Mouse (Mus musculus) v-Abl transformed pro-B cells (cell line): ENCODE data around the gene Gnb1l.
"Not testable (repeated sequence)": the region's sequence is repeated elsewhere in the genome, so short reads cannot be mapped to it uniquely, and the experiment has no call there.

Source experiments
- in situ Hi-C, 2 experiments: fragments of 400-800 bp; cut with MboI; formaldehyde crosslinking; loops; one replicate each; pipeline ENCODE4 v1.15.1; 2025; ENCODE audit not compliant: unreplicated experiment in 2 of 2

Gene Gnb1l

GRCm38 (mm10) chr16:18480933-18481485 is 17.5 kb upstream of the Gnb1l start:
- in situ Hi-C loops: no loop called here

- in situ Hi-C loops: no loop called here
These were observed 16.1 kb upstream of the Gnb1l start for GRCm38 (mm10) chr16:18482431-18482830.

- in situ Hi-C loops: no loop called here
These were observed 14.7 kb upstream of the Gnb1l start for GRCm38 (mm10) chr16:18483839-18484238.

GRCm38 (mm10) chr16:18484386-18484785 is 14.1 kb upstream of the Gnb1l start:
- in situ Hi-C loops: no loop called here

- in situ Hi-C loops: no loop called here
These were observed 13.6 kb upstream of the Gnb1l start for GRCm38 (mm10) chr16:18484794-18485435.

GRCm38 (mm10) chr16:18486126-18486525 is 12.4 kb upstream of the Gnb1l start:
- in situ Hi-C loops: no loop called here

- in situ Hi-C loops: loop anchor here in 1 of 2 experiments (10.0 kb wide), 1 partner anchor 45 kb away; no protein-coding TSS in a partner anchor
These were observed 8.2 kb upstream of the Gnb1l start for GRCm38 (mm10) chr16:18490281-18490680.

GRCm38 (mm10) chr16:18490894-18491293 is 7.6 kb upstream of the Gnb1l start:
- in situ Hi-C loops: loop anchor here in 1 of 2 experiments (10.0 kb wide), 1 partner anchor 46 kb away; no protein-coding TSS in a partner anchor

- in situ Hi-C loops: loop anchor here in 1 of 2 experiments (5.0 to 10.0 kb wide), 2 partner anchors 36 to 53 kb away; no protein-coding TSS in a partner anchor
These were observed 523 bp upstream of the Gnb1l start for GRCm38 (mm10) chr16:18497865-18498515.

GRCm38 (mm10) chr16:18498996-18499395 is 483 bp downstream of the Gnb1l start:
- in situ Hi-C loops: loop anchor here in 1 of 2 experiments (5.0 to 10.0 kb wide), 2 partner anchors 37 to 54 kb away; no protein-coding TSS in a partner anchor

GRCm38 (mm10) chr16:18501531-18501930 is 3.0 kb downstream of the Gnb1l start:
- in situ Hi-C loops: no loop called here

- in situ Hi-C loops: no loop called here
These were observed 5.2 kb downstream of the Gnb1l start for GRCm38 (mm10) chr16:18503566-18504342.

- in situ Hi-C loops: no loop called here
These were observed 8.1 kb downstream of the Gnb1l start for GRCm38 (mm10) chr16:18506524-18507199.

GRCm38 (mm10) chr16:18507200-18507549 is 8.7 kb downstream of the Gnb1l start:
- in situ Hi-C loops: no loop called here

- in situ Hi-C loops: no loop called here
These were observed 13.2 kb downstream of the Gnb1l start for GRCm38 (mm10) chr16:18511741-18512140.

GRCm38 (mm10) chr16:18513508-18513907 is 15.0 kb downstream of the Gnb1l start:
- in situ Hi-C loops: no loop called here

- in situ Hi-C loops: no loop called here
These were observed 19.6 kb downstream of the Gnb1l start for GRCm38 (mm10) chr16:18518091-18518490.

- in situ Hi-C loops: no loop called here
These were observed 25.2 kb downstream of the Gnb1l start for GRCm38 (mm10) chr16:18523563-18524245.

GRCm38 (mm10) chr16:18528656-18529055 is 30.1 kb downstream of the Gnb1l start:
- in situ Hi-C loops: no loop called here

GRCm38 (mm10) chr16:18533061-18533460 is 34.5 kb downstream of the Gnb1l start:
- in situ Hi-C loops: not testable (repeated sequence)
